8 mouse cellular contexts compared by ENCODE assay signal in the genomic region with DNA sequence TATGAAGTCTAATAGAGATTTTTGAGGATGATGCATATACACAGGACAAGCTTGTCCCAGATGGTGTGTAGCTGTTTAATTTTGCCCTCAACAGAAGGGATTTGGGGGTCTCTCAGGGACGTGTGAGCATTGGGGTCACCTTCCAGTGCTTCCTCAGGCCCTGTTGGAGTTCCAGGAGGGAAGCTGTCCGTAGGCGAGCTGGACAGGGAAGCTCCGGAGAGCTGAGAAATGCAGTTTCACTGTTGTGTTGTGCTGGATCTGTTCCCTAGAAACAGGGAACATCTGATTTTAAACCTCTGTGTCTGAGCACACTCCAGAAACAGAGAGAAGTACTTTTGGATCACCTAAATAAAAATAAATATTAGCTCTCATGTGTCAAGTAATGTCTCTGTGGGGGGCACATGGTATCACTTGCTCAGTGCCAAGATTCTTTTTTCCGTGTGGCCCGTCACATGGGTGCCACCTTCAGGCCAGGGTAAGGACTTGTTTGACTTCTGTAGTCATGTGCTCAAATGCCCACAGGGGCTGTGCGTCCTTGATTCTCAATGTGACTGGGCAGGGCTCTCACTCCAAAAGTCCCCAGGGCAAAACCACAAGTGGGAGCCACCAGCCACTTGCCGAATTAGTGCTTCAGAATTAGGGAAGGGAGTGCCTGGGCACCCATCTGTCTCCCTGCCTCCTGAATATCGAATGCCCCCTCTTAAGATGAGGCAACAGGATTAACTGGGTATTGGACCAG. TPM values are rescaled to one million over a fixed set of nuclear protein-coding genes. Genes with fewer than 3 reads are reported as not detected.
DNase-seq lines count a peak whose midpoint lies in the region; ATAC-seq and TF ChIP-seq lines count a peak whose summit lies in the region.

No protein-coding gene starts in this region.

- no peaks in the 10 kb centered on the region for H3K9me3 ChIP-seq in hindbrain, embryonic 16.5 days (ENCODE audit: control insufficient read depth, low read length)

- H3K36me3 ChIP-seq in myocyte (ENCODE audit: control insufficient read depth, insufficient read depth): peaks cover 22% of the 10 kb centered on the region
- H3K36me3 ChIP-seq in hindbrain, embryonic 16.5 days (ENCODE audit: control insufficient read depth, insufficient read depth, low read length): 0 out of 2 replicates have a peak, but pooled peaks cover 3% of the 10 kb centered on the region

- H3K4me1 ChIP-seq in bone marrow macrophage, adult 2 months (ENCODE audit: control insufficient read depth, insufficient read depth, low read length): peaks cover 17% of the 10 kb centered on the region
- peaks cover 15% of the 10 kb centered on the region for H3K4me1 ChIP-seq in hindbrain, embryonic 16.5 days (ENCODE audit: control insufficient read depth, insufficient read depth, low read depth, low read length)

- H3K4me3 ChIP-seq in bone marrow macrophage, adult 2 months (ENCODE audit: insufficient read depth, low read length): no peak overlapping the region
- H3K4me3 ChIP-seq in myocyte: no peak overlapping the region
- H3K4me3 ChIP-seq in hindbrain, embryonic 16.5 days (ENCODE audit: low read length): no peak overlapping the region

- peaks cover 35% of the 10 kb centered on the region for H3K79me2 ChIP-seq in myocyte (ENCODE audit: control insufficient read depth, insufficient read depth)

- TF ChIP-seq POLR2A in bone marrow macrophage, adult 2 months (IDR thresholded peaks at IDR 0.05; ENCODE audit: borderline replicate concordance, low read depth, low read length): no peak
- no peak for TF ChIP-seq POLR2A in myocyte (IDR thresholded peaks at IDR 0.05; ENCODE audit: insufficient read length, low read depth)

- H3K4me2 ChIP-seq in myocyte (ENCODE audit: low read depth): peak overlapping the region; percentile 69
- H3K4me2 ChIP-seq in hindbrain, embryonic 16.5 days (ENCODE audit: low read length): no peak overlapping the region

- no peak overlapping the region for H3K9ac ChIP-seq in hindbrain, embryonic 16.5 days (ENCODE audit: low read depth, low read length)

- no peak for ATAC-seq in hindbrain, embryonic 16.5 days

- no peak overlapping the region for H3ac ChIP-seq in myocyte (ENCODE audit: control insufficient read depth, insufficient read length)

- TF ChIP-seq CTCF in bone marrow macrophage, adult 2 months (IDR thresholded peaks at IDR 0.05; ENCODE audit: low read depth, low read length): peak; percentile 10; the same call in 1 of the 2 replicates

- no peak overlapping the region; the same call in 1 of the 2 replicates for H3K27ac ChIP-seq in bone marrow macrophage, adult 2 months (ENCODE audit: insufficient read depth, low read depth, low read length)
- no peak overlapping the region for H3K27ac ChIP-seq in hindbrain, embryonic 16.5 days (ENCODE audit: low read depth, low read length)

- intact Hi-C loops in heart, postnatal 36 days (cut with DNase I): loop anchor here (2.0 kb wide), 1 partner anchor 50 kb away; no protein-coding TSS in a partner anchor

- H3K27me3 ChIP-seq in myocyte (ENCODE audit: control insufficient read depth, insufficient read depth, insufficient read length): no peaks in the 10 kb centered on the region
- no peaks in the 10 kb centered on the region for H3K27me3 ChIP-seq in hindbrain, embryonic 16.5 days (replicated peaks; ENCODE audit: control insufficient read depth, insufficient read depth, low read length)

- 59% methylated on average over 9 of the region's 9 CpGs for WGBS in hindbrain, embryonic 16.5 days

- peak; percentile 31 for DNase-seq in ovary, postnatal 36 days (ENCODE audit: low spot score)
- DNase-seq in ovary, postnatal 10 days (ENCODE audit: low spot score): no peak
- DNase-seq in heart, postnatal 36 days: peak; percentile 55 to 63
- no peak for DNase-seq in layer of hippocampus, adult 8-10 months (ENCODE audit: low spot score in 2 of 2)
- DNase-seq in thymus, postnatal 14 days: no peak

TF ChIP-seq in myocyte, 11 proteins besides CTCF, POLR2A, EP300 and RAD21:
- TF ChIP-seq E2F4 (IDR thresholded peaks at IDR 0.05; ENCODE audit: insufficient read depth): no peak
- 0 out of 2 replicates have a peak, but pooled peaks have one; percentile 56 for TF ChIP-seq CEBPB (IDR thresholded peaks at IDR 0.05; ENCODE audit: insufficient read depth, poor library complexity, severe bottlenecking)
- TF ChIP-seq TCF3 (IDR thresholded peaks at IDR 0.05; ENCODE audit: insufficient read length, low read depth): peak; percentile 12
- no peak for TF ChIP-seq REST (IDR thresholded peaks at IDR 0.05; ENCODE audit: insufficient read depth, insufficient read length)
- peak; percentile 8 for TF ChIP-seq POLR2AphosphoS2 (IDR thresholded peaks at IDR 0.05; ENCODE audit: insufficient read length, low read depth)
- TF ChIP-seq SRF (IDR thresholded peaks at IDR 0.05; ENCODE audit: control insufficient read depth, insufficient read length, low read depth): no peak
- peak in 1 of 3 experiments; percentile 60 for TF ChIP-seq MYOD1 (IDR thresholded peaks at IDR 0.05; ENCODE audit: control insufficient read depth in 1 of 3, insufficient read length in 2 of 3, low read depth in 2 of 3)
- TF ChIP-seq MAX (IDR thresholded peaks at IDR 0.05; ENCODE audit: low read depth): peak; percentile 2
- TF ChIP-seq USF1 (IDR thresholded peaks at IDR 0.05; ENCODE audit: low read depth): peak; percentile 74
- TF ChIP-seq TCF12 (IDR thresholded peaks at IDR 0.05; ENCODE audit: insufficient read depth, poor library complexity, severe bottlenecking): no peak
- TF ChIP-seq MYOG (IDR thresholded peaks at IDR 0.05; ENCODE audit: control insufficient read depth in 1 of 3, insufficient read depth in 1 of 3, insufficient read length in 2 of 3, low read depth in 2 of 3): peak in 1 of 3 experiments; percentile 78

RNA-seq across cellular contexts. Expression of a gene that starts 7.4 kb away (rescaled TPM):
- 15.6 and 19.0 TPM in 2 replicates for polyA plus RNA-seq in bone marrow macrophage, adult 2 months (2012; ENCODE audit: insufficient read depth, insufficient read length, missing spikeins)
- total RNA-seq in heart, postnatal 36 days (2021): 10 to 100 TPM; 21.2 to 49.2 TPM
- polyA plus RNA-seq in myocyte (2012; fragmentation: generic; extraction: Trizol): 43.2 TPM
- 10 to 100 TPM; 10.1 to 14.1 (median 11.2) TPM for total RNA-seq in layer of hippocampus, adult 8-10 months (2022)
- 9.4 and 13.0 TPM in 2 replicates for polyA plus RNA-seq in hindbrain, embryonic 16.5 days (2015; fragmentation: Nextera tagmentation; extraction: Ambion mirVana)

RNA-seq across cellular contexts. Expression of a gene that starts 11.0 kb away (rescaled TPM):
- 46.6 and 58.9 TPM in 2 replicates for polyA plus RNA-seq in bone marrow macrophage, adult 2 months (2012; ENCODE audit: insufficient read depth, insufficient read length, missing spikeins)
- total RNA-seq in heart, postnatal 36 days (2021): 1 to 10 TPM; 1.3 to 1.9 TPM
- 4.3 TPM for polyA plus RNA-seq in myocyte (2012; fragmentation: generic; extraction: Trizol)
- total RNA-seq in layer of hippocampus, adult 8-10 months (2022): 1 to 10 TPM in 3 of 4 experiments, not detected in 1; 1.7 to 4.3 (median 3.3) TPM
- polyA plus RNA-seq in hindbrain, embryonic 16.5 days (2015; fragmentation: Nextera tagmentation; extraction: Ambion mirVana): 5.5 and 13.3 TPM in 2 replicates

Comparison
In these comparisons a context has a peak if more than half of its experiments do, and no peak if none do; other contexts are left out.
1. DNase-seq: peak in ovary, postnatal 36 days (single experiment) and heart, postnatal 36 days (2 of 2); none in ovary, postnatal 10 days (single experiment), layer of hippocampus, adult 8-10 months (0 of 2) and thymus, postnatal 14 days (single experiment).